Mouse (Mus musculus) heart, postnatal 0 days (tissue): ENCODE results near the gene Gmds.

ENCODE experiments used
- CTCF ChIP-seq: IDR thresholded peaks from 2 replicates; pipeline ENCODE4 v1.5.1; 2016; ENCODE audit warnings: antibody characterized with exemption, control low read depth, low read depth
- EP300 ChIP-seq: IDR thresholded peaks from 2 replicates; pipeline ENCODE4 v1.6.1; 2016; ENCODE audit warnings: antibody characterized with exemption, low read depth

DNA sequence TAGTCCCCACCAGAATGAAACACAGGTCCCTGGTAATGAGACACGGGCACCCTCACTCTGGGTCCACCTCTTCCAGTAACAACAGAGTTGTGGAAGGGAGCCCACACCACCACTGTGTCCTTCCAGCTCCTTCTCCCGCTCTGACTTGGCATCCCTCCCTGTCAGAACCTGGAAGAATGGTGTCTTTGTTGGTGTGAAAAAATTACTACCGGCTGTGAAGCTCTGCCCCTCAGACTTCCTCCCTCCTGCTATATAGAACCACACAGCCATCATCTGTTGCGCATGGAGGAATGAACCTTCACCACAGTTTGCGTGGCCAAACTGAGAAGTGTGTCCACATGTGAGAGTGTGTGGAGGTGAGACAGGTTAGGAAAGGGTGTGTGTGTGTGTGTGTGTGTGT, 562.8 kb downstream of the Gmds start:
- TF ChIP-seq CTCF = no peak
- TF ChIP-seq EP300 = no peak
